Mouse (Mus musculus) forebrain, embryonic 14.5 days (tissue): ENCODE results near the gene Mif. TPM values are rescaled to one million over a fixed set of nuclear protein-coding genes. Genes with fewer than 3 reads are reported as not detected.

Experiments used
- ATAC-seq: fragments of 200-750 bp; cut with Nextera tagmentation; 2 replicates; pipeline ENCODE4 v1.8.0; 2017; ENCODE audit warnings: mild to moderate bottlenecking, moderate library complexity
- DNase-seq: peaks from one replicate; pipeline ENCODE4 v3.0.0-alpha.2; 2015; ENCODE audit warnings: low spot score
- H3K27ac ChIP-seq: fragments of 300-500 bp; sonication (generic); 2 replicates; pipeline ENCODE4 v1.5.1; 2014; ENCODE audit warnings: low read depth, mild to moderate bottlenecking, control low read depth, low read length, moderate library complexity
- H3K27me3 ChIP-seq: fragments of 300-500 bp; sonication (generic); replicated peaks from 2 replicates; pipeline ENCODE4 v1.6.1; 2014; ENCODE audit warnings: low read length, control low read depth, mixed read lengths; ENCODE audit not compliant: control insufficient read depth, insufficient read depth
- H3K36me3 ChIP-seq: fragments of 300-500 bp; sonication (generic); 2 replicates; pipeline ENCODE4 v1.6.1; 2014; ENCODE audit warnings: low read length, control low read depth; ENCODE audit not compliant: control insufficient read depth, insufficient read depth
- H3K4me1 ChIP-seq: fragments of 300-500 bp; sonication (generic); 2 replicates; pipeline ENCODE4 v1.6.1; 2014; ENCODE audit warnings: antibody characterized with exemption, low read length, control low read depth; ENCODE audit not compliant: control insufficient read depth, insufficient read depth
- H3K4me2 ChIP-seq: fragments of 300-500 bp; sonication (generic); 2 replicates; pipeline ENCODE4 v1.6.1; 2014; ENCODE audit warnings: mild to moderate bottlenecking, control low read depth, low read length
- H3K4me3 ChIP-seq: fragments of 300-500 bp; sonication (generic); 2 replicates; pipeline ENCODE4 v1.5.1; 2014; ENCODE audit warnings: low read depth, low read length, control low read depth
- H3K9ac ChIP-seq: fragments of 300-500 bp; sonication (generic); 2 replicates; pipeline ENCODE4 v1.6.1; 2014; ENCODE audit warnings: mild to moderate bottlenecking, low read length, control low read depth, moderate library complexity
- H3K9me3 ChIP-seq: fragments of 300-500 bp; sonication (generic); replicated peaks from 2 replicates; pipeline ENCODE4 v1.6.1; 2016; ENCODE audit warnings: low read length, control low read depth, mixed read lengths; ENCODE audit not compliant: control insufficient read depth
- WGBS: fragments of 180-500 bp; shearing (Covaris S2); extraction: QIAGEN DNeasy Blood & Tissue Kit; methylation state at CpG from one replicate; pipeline ENCODE4 v1.1.7; 2014; 5-methylcytosine and 5-hydroxymethylcytosine counted together
- polyA plus RNA-seq: library from polyadenylated mRNA; unstranded; fragments of >200 nt; fragmentation: Nextera tagmentation; extraction: Ambion mirVana; gene quantifications from 2 replicates; pipeline ENCODE4 v1.2.1, GENCODE M21; 2014

Mif gene
- polyA plus RNA-seq, 1 experiment from 2014 or later = 2,306 TPM

DNA sequence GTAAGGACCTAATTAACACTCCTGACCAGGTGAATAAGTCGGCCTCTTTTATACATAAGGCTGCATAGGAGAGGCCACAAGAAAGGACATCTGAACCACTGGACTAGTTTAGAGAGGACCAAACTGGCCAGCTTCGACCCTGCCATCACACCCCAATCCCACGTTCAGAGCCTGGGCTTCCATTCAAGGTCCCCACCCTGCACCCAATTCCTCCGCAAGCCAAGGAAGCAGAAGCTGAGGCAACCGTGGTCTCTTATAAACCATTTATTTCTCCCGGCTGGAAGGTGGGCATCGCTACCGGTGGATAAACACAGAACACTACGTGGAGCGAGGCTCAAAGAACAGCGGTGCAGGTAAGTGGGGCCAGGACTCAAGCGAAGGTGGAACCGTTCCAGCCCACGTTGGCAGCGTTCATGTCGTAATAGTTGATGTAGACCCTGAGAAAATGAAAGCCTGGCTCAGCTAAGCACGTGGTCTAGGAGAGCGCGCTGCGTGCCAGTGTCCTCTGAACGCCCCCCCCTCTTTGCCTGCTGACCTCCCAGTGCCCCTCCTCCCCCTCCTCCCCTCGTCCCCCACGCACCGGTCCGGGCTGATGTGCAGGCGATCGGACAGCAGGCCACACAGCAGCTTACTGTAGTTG lies 813 bp downstream of the Mif start:
- peak overlapping the region; percentile 88 for H3K9ac ChIP-seq
- H3K4me3 ChIP-seq = peak overlapping the region; percentile 66
- H3K27ac ChIP-seq = peak overlapping the region; percentile 80
- H3K27me3 ChIP-seq = no peaks in the 10 kb centered on the region
- H3K9me3 ChIP-seq = no peaks in the 10 kb centered on the region
- ATAC-seq = peak; percentile 66
- H3K36me3 ChIP-seq = peaks cover 16% of the 10 kb centered on the region
- peak overlapping the region; percentile 68 for H3K4me2 ChIP-seq
- WGBS = 1% methylated on average over 26 of the region's 27 CpGs
- H3K4me1 ChIP-seq = peaks cover 18% of the 10 kb centered on the region
- DNase-seq = peak; percentile 69

DNA sequence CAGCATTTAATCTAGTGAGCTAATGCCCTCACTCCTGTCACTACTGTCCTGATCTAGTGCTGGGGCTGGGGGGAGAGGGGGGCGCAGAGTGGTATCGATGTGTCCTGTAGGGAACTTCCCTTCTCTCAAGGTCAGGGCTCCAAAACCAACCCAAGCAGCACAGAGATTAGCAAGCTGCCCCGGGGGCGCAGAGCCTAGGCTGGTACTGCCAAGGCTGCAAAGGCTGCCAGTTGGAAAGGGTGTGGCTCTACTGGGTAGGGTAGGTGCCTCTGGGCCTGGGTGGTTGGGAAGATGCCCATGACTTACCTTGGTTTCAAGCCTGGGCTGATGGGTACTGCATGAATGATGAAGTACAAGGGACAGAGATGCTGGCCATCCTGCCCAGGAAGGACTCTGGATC lies 2.4 kb downstream of the Mif start:
- Histone ChIP-seq H3K9me3 (no peaks in the 10 kb centered on the region), H3K9ac (no peak overlapping the region), H3K36me3 (peaks cover 16% of the 10 kb centered on the region), H3K27me3 (no peaks in the 10 kb centered on the region), H3K27ac (no peak overlapping the region), H3K4me3 (no peak overlapping the region), H3K4me1 (peaks cover 18% of the 10 kb centered on the region), H3K4me2 (no peak overlapping the region)
- 88% methylated on average over 4 of the region's 4 CpGs for WGBS
- DNase-seq (no peak), ATAC-seq (no peak)

DNA sequence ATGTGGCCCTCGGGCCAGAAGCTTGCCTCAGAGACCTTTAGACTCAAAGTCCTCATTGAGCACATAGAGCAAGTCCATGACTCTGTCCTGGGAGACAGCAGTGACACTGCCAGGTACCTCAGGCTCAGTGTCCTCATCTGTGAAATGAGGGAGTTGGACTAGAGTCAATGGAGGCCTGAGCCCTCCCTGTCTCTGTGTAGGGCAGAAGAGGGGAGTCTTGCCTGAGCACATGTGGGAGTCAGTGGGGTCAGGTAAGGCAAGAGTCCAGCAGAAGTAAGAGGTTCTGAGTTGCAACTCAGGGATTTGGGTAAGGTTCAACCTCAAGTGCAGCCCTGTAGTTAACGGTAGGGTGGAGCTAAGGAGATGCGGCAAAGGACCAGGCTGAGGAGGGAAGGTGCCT lies 3.1 kb downstream of the Mif start:
- H3K9me3 ChIP-seq = no peaks in the 10 kb centered on the region
- H3K27me3 ChIP-seq = no peaks in the 10 kb centered on the region
- H3K9ac ChIP-seq = no peak overlapping the region; the same call in 1 of the 2 replicates
- H3K36me3 ChIP-seq = peaks cover 16% of the 10 kb centered on the region
- 91% methylated on average over 3 of the region's 3 CpGs for WGBS
- DNase-seq (no peak), ATAC-seq (no peak)
- H3K27ac ChIP-seq = no peak overlapping the region
- H3K4me2 ChIP-seq = no peak overlapping the region
- no peak overlapping the region for H3K4me3 ChIP-seq
- H3K4me1 ChIP-seq = peaks cover 18% of the 10 kb centered on the region

DNA sequence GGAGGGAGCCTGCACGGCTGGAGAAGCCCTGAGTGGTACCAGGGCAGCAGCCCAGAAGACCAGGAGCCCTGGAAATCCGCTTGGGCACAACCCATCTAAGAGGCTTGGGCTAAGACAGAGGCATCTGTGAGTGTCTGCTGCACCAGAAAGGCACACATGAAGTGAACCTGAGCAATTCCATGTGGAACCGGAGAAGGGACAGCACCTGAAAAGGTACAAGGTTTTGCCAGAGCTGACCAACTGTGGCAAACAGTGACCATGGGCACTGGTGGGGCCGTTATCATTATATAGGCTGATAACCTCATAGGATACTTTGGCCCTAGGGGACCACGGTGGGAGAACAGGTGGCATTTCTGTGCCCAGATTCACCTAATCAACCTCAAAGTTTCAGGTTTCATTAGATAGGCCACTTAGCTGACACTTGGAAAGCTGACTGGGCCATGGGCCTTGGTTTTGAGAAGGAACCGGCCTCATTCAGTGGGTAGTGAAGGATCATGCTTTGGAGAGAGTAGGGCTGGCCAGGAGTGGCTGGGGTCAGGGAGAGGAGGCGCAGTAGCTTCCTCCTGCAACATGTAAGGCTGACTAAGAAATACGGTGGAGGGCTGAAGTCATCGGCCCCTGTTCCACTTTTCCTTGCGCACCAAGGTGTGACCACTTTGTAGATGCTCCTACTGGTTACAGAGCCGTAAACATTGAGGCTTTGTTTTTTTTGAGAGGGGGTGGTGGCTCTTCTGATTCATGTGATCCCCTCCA lies 3.7 kb downstream of the Mif start:
- ATAC-seq (no peak), DNase-seq (no peak)
- no peak overlapping the region for H3K27ac ChIP-seq
- no peaks in the 10 kb centered on the region for H3K9me3 ChIP-seq
- H3K36me3 ChIP-seq = peaks cover 16% of the 10 kb centered on the region
- H3K4me1 ChIP-seq = peaks cover 18% of the 10 kb centered on the region
- H3K9ac ChIP-seq = no peak overlapping the region
- H3K27me3 ChIP-seq = no peaks in the 10 kb centered on the region
- H3K4me2 ChIP-seq = no peak overlapping the region
- no peak overlapping the region for H3K4me3 ChIP-seq
- WGBS = 83% methylated on average over 11 of the region's 11 CpGs

DNA sequence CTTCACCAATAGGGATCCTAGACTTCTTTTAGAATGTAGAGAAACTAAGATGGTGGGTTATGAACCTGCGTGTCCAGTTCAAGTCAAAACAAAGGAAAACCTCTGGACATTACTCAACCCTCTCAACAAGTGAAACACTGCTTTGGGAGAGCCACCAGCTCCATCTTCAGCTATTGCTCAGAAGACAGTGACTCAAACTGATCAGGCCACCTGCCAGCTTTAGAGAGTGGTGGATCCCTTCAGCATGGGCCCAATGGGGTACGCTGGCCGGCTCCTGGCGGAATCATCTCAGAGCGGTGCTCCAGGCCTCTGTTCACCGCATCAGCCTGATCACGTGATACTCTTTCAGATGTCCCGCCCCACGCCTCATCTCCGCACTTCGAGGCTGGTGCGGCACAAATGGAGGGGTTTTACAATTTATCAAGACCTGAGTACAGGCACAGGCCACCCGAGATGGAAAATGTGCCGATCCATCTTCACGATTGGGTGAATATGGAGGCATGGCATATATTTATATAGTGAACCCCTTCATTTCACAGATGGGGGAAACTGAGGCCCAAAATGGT lies 4.5 kb downstream of the Mif start:
- Histone ChIP-seq H3K9ac (no peak overlapping the region), H3K27ac (no peak overlapping the region), H3K27me3 (no peaks in the 10 kb centered on the region), H3K4me2 (no peak overlapping the region), H3K36me3 (peaks cover 16% of the 10 kb centered on the region), H3K4me1 (peaks cover 11% of the 10 kb centered on the region), H3K4me3 (no peak overlapping the region), H3K9me3 (no peaks in the 10 kb centered on the region)
- 91% methylated on average over 15 of the region's 15 CpGs for WGBS
- DNase-seq = no peak
- no peak for ATAC-seq

DNA sequence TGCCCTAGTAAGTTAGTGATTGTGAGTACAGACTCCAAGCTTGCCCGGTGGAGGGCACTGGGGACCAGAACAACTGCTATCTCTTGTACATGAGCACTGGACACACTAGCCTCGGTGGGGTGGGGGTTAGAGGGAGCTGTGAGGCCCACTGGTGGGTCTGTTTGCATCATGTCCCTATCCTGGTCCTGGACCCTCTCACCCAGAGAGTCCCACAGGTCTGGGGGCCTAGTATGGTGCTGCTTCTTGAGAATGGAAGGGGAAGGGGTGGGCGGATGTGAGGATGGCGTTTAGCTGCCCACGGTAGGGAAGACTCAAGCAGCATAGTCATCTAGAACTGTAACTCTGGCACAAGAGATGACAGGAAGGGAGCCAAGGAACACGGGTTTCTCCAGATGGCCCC lies 5.2 kb downstream of the Mif start:
- Histone ChIP-seq H3K27me3 (no peaks in the 10 kb centered on the region), H3K36me3 (peaks cover 16% of the 10 kb centered on the region), H3K9me3 (no peaks in the 10 kb centered on the region), H3K27ac (no peak overlapping the region), H3K4me3 (no peak overlapping the region), H3K9ac (no peak overlapping the region), H3K4me1 (peaks cover 9% of the 10 kb centered on the region), H3K4me2 (no peak overlapping the region)
- no peak for ATAC-seq
- DNase-seq = no peak
- 79% methylated on average over 6 of the region's 6 CpGs for WGBS

DNA sequence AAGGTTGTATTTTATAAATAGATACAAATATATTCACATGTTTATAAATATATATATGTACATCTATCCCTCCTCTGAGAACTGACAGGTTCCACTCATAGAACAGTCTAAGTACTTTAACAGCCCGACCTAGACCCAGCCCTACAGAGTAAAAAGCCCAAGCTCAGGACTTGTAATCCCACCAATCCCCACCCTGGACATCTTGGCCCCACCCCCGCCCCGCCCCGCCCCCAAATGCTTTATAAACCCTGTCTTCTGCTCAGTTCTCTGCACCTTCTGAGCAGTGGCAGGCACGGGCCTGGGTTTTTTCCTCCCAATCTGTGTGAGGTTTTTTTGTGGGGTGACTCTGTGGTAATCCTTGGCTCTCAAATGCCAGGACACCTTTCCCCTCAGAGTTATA lies 5.9 kb downstream of the Mif start:
- WGBS = 51% methylated on average over 5 of the region's 5 CpGs
- Histone ChIP-seq H3K4me1 (peaks cover 9% of the 10 kb centered on the region), H3K9me3 (no peaks in the 10 kb centered on the region), H3K4me3 (no peak overlapping the region), H3K36me3 (peaks cover 16% of the 10 kb centered on the region), H3K27me3 (no peaks in the 10 kb centered on the region), H3K9ac (no peak overlapping the region), H3K27ac (no peak overlapping the region; the same call in 1 of the 2 replicates), H3K4me2 (no peak overlapping the region)
- DNase-seq (no peak), ATAC-seq (0 out of 2 replicates have a peak, but pooled peaks have one; percentile 9)

DNA sequence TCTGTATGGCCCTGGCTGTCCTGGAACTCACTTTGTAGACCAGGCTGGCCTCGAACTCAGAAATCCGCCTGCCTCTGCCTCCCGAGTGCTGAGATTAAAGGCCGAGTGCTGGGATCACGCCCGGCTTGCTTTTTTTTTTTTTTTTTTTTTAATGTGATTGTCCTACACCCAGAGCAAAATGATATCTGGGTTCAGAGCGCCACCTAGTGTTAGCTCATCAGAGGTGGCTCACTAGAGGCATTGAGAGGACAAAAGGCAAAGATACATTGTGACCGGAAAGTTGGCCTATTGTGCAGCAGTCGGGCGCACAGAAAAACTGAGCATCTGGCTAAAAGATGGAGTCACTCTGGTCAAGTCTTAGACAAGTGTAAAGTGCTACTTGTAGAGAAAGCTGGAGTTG lies 6.6 kb downstream of the Mif start:
- ATAC-seq = peak; percentile 67
- Histone ChIP-seq H3K9ac (no peak overlapping the region), H3K9me3 (no peaks in the 10 kb centered on the region), H3K27me3 (no peaks in the 10 kb centered on the region), H3K4me2 (no peak overlapping the region), H3K4me3 (no peak overlapping the region), H3K4me1 (peaks cover 4% of the 10 kb centered on the region), H3K36me3 (peaks cover 16% of the 10 kb centered on the region), H3K27ac (no peak overlapping the region)
- DNase-seq = peak; percentile 87
- 25% methylated on average over 10 of the region's 10 CpGs for WGBS
